Mouse (Mus musculus): Measurements from ENCODE around the gene Klrg2.

Gene Klrg2

DNA sequence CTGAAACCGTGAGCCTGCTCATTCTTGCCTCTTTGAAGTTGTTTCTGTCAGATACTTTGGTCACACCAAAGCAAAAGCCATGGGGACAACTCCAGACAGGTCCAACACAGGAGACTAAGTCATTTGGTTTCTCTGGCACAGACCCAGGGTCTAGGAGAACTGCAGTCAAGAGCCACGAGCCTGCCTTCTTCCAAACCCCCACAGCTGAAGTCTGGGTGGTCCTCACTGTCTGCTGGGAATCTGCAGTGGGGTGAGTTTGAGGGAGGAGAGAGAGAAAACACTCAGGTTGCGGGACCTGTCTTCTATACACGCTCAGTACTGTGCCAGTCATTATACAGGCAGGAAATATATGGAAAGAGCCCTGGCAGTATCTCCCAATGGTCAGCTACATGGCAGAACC lies 9.6 kb downstream of the Klrg2 start:
- no peak for DNase-seq

DNA sequence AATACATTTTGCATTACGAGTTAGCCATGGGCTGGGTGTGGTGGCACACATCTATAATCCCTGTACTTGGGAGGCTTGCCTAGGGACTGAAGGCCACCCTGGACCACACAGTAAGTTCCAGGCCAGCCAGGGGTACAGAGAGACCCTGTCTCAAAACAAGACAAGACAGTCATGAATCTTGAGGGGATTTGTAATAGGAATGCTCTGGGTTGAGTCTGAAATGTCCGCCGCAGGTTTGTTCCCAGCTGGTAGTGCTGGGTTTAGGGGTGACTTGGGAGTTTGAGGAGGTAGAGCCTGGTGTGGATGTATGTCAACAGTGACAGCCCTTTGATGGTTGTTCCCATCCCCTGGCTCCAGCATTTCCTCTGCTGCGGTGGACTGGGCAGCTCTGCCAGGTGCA lies 10.0 kb downstream of the Klrg2 start:
- no peak for DNase-seq

DNA sequence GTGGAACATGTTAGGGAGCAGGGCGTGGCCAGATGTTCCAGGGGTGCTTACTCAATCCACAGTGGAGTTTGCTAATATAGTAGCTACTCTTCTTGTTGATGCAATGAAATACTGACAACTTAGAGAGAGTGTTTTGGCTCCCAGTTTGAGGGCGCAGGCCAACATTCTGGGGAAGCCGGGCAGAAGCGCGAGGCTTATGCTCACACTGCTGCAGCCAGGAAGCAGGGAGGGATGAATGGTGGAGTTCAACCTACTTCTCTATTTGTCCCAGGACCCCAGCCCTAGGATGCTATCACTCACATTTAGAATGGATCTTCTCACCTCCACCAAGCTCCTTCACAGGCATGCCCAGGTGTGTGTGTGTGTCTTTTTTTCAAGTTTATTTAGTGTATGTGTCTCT lies 11.0 kb downstream of the Klrg2 start:
- no peak for DNase-seq

DNA sequence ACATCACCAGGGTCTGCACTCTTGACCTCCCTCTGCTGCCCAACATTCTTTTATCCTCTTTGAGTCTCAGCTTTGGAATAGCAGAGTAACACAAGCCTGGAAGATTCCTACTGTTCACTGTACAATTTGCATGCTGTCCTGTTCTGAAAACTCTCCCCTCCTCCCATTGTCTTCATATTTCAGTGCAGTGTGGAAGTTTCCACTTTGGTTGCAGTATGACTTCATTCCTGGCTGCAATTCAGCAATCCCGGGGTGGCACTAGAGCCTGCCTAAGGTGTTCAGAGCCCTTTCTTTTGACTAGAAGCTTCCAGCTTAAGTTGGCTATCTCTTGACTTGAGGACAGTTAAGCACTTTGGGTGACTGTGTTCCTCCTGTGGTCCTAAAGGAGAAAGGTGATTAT lies 12.6 kb downstream of the Klrg2 start:
- DNase-seq, result peak; percentile 19 to 27

DNA sequence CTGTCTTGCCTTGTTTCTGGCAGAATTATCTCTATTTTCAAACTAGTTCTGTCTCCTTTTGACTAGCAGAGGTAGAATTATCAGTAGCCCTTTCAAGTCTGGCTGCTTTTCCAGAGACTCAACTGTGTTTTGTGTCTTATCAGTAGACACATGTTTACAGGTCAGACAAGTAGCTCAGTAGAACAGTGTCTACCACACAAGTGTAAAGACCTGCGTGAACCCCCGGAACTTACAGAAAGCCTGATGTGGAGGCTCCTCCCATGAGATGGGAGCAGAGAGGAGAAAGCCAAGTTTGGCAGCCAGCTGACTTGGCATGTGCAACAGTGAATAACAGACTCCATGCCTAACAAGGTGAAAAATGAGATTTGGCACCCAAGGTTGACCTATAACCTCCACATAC lies 13.6 kb downstream of the Klrg2 start:
- DNase-seq, result no peak

DNA sequence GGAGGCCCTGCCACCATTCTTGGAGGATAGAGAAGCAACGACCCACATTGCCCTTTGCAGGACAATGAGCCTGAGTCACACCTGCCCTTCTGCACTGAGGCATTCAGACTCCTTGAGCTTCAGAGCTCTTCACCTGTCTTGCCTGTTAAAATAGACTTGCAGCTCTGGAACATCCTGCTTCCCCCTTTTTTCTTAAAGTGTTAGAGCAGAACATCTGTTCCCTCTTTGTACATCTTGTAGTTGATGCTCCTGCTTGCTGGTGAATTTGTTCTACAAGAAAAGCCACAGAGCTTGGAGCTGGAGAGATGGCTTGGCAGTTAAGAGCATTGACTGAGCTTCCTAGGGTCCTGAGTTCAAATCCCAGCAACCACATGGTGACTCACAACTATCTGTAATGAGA lies 14.6 kb downstream of the Klrg2 start:
- DNase-seq, result no peak

DNA sequence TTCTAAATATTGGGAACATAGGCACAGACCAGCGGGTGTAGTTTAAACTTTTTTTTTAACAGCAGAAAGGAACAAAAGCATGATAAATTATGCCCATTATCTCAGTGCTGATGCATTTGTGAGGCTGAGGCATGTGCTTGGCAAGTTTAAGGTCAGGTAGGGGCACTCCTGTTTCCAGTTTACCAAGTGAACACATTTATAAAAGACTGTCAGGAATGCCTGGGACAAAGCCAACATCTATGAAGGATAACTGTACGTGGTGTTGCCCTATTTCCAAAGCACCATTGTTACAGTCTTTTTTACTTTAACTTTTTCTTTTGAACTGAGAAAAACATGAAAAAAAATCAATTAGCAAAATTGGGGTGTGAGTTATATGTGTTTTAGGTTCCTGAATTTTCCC lies 27.1 kb downstream of the Klrg2 start:
- no peak for DNase-seq

DNA sequence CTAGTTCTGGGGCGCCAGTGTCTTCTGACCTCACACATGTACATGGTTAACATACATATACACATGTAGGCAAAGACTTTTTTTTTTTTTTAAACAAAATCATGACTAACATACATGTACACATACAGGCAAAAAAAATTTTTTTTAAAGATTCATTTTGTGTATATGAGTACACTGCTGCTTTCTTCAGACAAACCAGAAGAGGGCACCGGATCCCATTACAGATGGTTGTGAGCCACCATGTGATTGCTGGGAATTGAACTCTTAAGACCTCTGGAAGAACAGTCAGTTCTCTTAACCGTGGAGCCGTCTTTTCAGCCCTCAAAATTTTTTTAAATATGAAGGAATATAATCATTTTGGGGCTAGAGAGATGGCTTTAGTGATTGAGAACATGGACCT lies 39.6 kb downstream of the Klrg2 start:
- DNase-seq, result no peak

DNA sequence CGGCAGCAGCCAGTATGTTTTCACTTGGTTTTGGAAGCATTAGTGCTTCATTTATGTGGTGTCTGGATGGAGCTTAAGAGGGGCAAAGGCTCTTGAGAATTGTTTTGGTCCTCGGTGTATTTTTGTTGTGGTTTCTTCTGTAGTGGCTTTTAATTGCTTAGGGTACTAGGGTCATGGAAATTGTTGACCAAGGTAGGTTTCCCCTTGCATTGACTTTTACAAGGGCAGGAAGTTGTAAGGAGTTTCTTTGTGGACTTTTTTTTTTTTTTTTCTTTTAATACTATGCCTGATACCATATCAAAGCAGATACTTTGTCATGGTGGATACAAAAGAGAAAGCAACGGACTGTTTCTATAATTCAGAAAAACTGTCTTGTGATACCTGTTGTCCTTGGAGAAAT lies 55.3 kb downstream of the Klrg2 start:
- no peak for DNase-seq

DNA sequence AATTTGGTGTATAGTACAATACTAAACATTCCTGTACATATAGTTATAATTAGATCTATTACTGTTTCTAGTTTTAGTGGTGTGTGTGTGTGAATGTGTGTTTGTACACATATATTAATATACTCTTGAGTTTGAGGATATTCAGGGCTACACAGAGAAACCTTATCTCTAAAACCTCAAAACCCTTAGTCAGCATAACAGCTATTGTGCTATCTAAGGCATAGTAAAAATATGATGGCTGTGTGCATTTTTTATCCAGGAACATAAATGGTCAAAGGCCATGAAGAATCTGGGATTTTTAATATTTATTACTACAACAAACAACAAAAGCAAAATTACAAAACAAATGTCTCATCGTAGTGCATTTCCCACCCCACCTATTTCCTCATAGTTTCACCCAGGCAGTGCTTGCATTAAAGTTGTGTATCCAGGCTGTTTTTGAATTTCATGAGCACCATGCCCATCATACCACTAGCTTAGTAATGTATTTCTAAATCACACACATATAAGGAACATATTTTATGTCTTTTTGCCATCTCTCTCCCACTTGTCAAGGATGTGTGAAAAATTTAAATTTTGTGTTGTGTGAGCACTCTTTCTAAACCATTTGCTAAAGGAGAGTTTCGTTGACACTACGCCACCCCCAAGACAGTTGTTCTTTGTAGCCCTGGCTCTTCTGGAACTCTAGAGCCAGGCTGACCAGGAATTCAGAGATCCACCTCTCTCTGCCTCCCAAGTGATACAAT lies 56.8 kb downstream of the Klrg2 start:
- DNase-seq, result no peak

DNA sequence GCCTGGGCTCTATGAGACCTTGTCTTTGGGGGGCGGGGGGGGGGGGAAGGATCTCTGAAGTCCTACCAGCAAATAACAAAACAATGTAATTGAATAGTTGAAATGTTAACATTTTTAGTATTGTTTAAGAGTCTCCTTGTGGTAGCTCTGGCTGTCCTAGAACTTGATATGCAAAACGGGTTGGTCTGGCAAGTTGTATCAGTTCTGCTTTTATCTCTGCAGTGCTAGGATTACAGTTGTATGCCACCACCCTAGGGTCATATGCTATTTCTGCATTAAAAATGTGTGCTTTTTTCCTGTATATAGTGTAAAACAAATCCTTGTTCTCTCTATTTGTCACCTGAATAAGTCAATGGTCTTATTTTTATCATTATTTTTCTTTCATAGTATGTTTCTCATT lies 60.9 kb downstream of the Klrg2 start:
- DNase-seq, result no peak

Measured in cerebellum, postnatal 14 days (tissue).